Mouse (Mus musculus) left cerebral cortex, adult 18-20 months (tissue): ENCODE data around the gene Bex4. TPM values are rescaled to one million over a fixed set of nuclear protein-coding genes. Genes with fewer than 3 reads are reported as not detected.
A peak's percentile ranks its signal among the peaks of the same experiment; 100 is the strongest.
"Not testable (repeated sequence)": the region's sequence is repeated elsewhere in the genome, so short reads cannot be mapped to it uniquely, and the experiment has no call there.

ENCODE experiments used
- DNase-seq, 2 experiments: peaks; one replicate each; pipeline ENCODE4 v3.0.0; 2021 to 2022; ENCODE audit warnings: low spot score in 2 of 2, mixed read lengths in 1 of 2
- long read RNA-seq, 2 experiments: library from polyadenylated mRNA; stranded (forward); transcript quantifications; one replicate each; pipeline ENCODE4 v2.0.0; 2021
- total RNA-seq, 2 experiments: library from RNA; stranded (reverse); gene quantifications; 2 replicates each; pipeline ENCODE4 v1.2.3; 2021

The Bex4 gene
- 10 to 100 TPM; 18.6 to 21.7 TPM for total RNA-seq
- long read RNA-seq, experiment 1, transcript Bex4-201 (3 exons, 837 nt), result major isoform, 12 of 16 reads
- long read RNA-seq, experiment 1, partial matches to known transcripts, result 0 of 16 reads
- long read RNA-seq, experiment 1, other reads (novel, unspliced or antisense), result 4 of 16 reads
- long read RNA-seq, experiment 2, transcript Bex4-201 (3 exons, 837 nt), result major isoform, 21 of 23 reads
- long read RNA-seq, experiment 2, partial matches to known transcripts, result 0 of 23 reads
- long read RNA-seq, experiment 2, other reads (novel, unspliced or antisense), result 2 of 23 reads

- DNase-seq, result not testable (repeated sequence)
Observed at GRCm38 (mm10) chrX:136138827-136139639, at the start of gene Bex4. Gene Bex4 (plus strand): TSS chrX:136138996.

GRCm38 (mm10) chrX:136092497-136093279 is 46.1 kb upstream of the Bex4 start:
- DNase-seq, result no peak

GRCm38 (mm10) chrX:136094421-136094820 is 44.4 kb upstream of the Bex4 start:
- DNase-seq, result no peak

DNA sequence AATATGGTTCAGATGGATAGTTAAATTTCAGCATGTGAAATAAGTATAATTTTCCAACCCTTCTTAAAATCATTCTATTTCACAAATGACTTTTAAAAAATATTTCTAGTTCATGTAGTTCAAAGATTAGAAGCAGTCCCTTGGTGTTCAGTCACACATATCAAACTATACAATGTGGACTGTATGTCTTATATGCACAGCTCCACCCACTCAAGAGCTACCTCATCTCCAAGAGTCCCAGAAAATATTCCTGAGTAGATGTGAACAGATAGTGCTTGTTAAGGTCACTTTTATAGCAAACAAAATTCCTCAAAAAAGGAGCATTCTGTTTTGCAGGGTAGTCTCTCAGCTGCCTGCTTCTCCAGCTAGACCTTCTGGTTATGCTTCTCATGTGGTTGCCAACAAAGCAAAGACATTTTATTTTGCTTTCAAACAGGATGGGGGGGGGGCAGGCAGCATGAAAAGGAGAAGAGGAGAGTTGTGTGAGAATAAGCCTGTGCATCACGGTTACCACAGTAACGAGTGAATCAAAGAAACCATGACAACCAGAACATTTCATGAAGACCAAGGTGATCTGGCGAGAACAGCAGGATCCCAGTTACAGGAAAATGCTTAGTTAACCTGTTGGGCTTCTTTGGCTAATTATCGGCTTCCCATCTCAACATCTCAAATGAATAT is 34.6 kb upstream of the Bex4 start:
- peak in 1 of 2 experiments; percentile 17 for DNase-seq

- DNase-seq, result no peak
Observed at GRCm38 (mm10) chrX:136104724-136105088, 34.1 kb upstream of the Bex4 start.

DNA sequence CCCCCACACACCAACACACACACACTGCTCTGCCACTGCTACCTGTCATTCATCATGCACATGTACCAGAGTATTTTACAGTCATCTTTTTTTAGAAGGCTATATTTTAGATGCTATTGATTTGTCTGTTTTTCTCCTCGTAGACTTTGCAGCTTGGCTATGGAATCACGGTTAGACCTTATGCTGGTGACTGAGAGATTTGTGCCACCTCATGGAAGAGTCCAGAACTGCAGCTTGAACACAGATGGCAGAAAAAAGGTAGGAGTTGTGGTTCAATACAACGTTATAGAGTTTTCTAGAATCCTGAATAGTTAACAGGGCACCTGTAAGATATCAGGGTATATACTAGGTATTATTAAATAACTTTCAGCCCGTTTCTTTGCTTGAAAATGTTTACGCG is 30.9 kb upstream of the Bex4 start:
- DNase-seq, result peak; percentile 61 to 63

DNA sequence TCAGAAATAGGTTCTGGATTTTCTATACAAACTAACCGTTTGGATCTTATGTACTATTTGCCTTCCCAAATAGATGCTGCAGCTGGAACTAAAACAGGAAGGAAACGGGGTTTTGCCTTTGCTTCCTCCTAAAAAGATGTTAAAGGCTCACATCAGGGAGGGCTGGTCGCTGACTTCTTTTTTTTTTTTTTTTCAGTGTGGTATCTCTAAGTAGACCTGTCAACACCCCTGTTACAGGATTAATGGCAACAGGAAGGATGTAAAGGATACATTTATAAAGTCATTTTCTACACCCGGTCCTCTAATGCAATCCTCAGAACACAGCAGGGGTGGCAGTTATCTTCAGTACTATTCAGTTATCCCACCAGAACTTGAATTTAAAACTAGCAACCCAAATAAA is 23.8 kb upstream of the Bex4 start:
- DNase-seq, result no peak

DNA sequence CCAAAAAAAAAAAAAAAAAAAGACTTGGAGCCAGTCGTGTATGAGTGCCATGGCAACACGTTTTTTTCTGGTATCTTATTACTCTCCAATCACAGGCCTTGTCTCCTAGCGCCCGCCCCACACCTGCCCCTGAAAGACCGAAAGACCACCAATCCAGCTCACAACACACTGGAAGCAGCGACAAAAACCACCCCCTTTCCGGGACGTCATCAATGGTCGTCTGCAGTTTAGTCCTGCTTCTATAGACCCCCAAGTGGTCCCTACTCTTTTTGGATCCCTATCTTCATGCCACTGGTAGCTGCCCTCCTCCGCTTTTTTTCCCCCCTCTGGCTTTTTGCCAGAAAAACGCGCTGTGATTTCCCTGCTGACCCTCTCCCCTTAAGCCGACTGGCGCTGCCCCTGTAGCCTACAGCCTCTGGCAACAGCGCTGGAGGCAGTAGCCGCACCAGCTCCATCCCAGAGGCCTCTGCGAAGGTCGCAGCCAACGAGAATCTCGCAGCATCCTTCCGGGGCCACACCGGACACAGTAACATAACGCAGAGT is 23.3 kb upstream of the Bex4 start:
- DNase-seq, result peak; percentile 62 to 73

GRCm38 (mm10) chrX:136127038-136127743 is 11.6 kb upstream of the Bex4 start:
- no peak for DNase-seq

DNA sequence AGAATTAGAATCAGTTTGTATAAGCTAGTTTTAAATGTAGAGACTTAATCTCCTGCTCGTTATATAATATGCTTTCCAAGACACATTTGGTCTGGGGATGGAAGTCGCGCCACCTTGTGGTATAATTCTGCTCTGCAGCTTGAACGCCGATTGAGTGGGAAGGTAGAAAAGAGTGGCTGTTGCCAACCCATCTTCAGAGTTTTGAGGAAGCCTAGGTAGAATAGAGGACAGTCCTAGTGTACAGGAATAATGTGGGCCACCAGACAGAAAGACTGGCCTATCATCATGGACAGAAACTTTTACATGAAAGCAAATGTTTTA is 11.1 kb upstream of the Bex4 start:
- DNase-seq, result peak; percentile 45 to 58

- DNase-seq, result no peak
Observed at GRCm38 (mm10) chrX:136135559-136135958, 3.2 kb upstream of the Bex4 start.

GRCm38 (mm10) chrX:136139640-136140004 is 826 bp downstream of the Bex4 start:
- DNase-seq, result peak in 1 of 2 experiments; percentile 1

- no peak for DNase-seq
Observed at GRCm38 (mm10) chrX:136141385-136141784, 2.6 kb downstream of the Bex4 start.

GRCm38 (mm10) chrX:136143711-136144110 is 4.9 kb downstream of the Bex4 start:
- no peak for DNase-seq

- DNase-seq, result no peak
Observed at GRCm38 (mm10) chrX:136144195-136144594, 5.4 kb downstream of the Bex4 start.

- DNase-seq, result no peak
Observed at GRCm38 (mm10) chrX:136170625-136171024, 31.8 kb downstream of the Bex4 start.

DNA sequence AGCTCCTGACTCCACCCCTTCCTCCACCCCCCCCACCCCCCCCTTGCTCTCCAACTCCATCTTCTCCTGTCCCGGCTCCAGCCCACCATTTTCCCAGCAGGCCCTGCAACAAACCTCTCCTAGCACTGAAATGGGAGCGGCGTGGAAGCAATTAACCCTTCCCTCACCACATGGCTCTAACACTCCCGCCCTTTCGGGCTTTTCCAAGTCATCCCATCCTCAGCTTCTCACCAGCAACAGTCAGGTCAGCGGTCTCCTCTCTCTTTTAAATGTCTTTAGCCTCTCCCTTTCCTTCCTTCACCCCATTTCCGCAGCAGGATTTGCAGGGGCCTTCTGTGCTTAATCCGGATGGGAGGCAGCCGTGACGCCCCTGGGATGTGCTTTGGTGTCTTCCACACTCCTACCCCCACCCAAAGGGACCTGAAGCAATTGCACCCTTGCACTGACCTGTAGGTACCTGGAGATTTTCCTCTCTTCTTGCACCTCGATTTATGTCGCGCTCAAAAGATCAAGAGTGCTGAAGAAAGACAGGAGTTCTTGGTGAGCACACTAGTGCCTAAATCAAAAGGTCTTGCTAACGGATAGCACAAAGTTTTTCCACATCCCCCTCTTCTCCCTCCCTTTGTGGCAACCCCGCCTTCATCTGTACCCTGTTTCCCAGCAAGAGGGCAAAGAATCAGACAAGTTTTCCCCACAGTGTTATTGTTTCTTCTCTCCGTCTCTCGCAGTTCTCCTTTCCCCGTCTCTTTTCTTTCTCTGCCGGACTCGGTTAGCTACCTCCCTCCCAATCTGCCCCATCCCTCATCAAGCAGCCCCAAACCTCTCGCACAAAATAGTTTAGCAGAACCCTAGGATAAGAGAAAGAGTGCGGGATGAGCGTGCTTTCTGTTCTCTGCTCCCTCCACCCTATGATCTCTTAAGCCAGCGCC is 32.7 kb downstream of the Bex4 start:
- peak; percentile 43 to 44 for DNase-seq

- DNase-seq, result peak; percentile 61 to 68
Observed at GRCm38 (mm10) chrX:136172118-136172551, 33.3 kb downstream of the Bex4 start, which contains the start of gene Tceal8. Gene Tceal8 (minus strand): TSS chrX:136172342.

DNA sequence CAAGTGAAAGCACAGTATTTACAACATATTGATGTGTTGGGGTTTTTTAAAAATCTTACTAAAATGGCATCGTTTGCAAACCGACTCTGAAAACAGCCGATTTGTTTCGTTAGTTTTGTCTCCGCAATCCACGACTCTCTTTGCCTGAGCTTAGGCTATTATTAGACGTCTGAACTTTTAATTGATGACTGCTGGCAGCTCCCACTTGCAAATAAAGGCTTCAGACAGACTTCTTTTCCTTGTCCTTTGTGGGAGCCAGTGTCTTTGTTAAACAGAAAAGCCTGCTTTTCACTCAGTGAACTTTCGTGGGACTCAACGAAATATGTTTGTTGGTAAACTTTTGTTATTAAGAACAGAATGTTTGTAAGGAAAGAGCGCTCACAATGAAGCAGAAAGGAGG is 34.0 kb downstream of the Bex4 start:
- DNase-seq, result no peak
